ENCODE assay signal across 14 mouse cellular contexts in the genomic region with DNA sequence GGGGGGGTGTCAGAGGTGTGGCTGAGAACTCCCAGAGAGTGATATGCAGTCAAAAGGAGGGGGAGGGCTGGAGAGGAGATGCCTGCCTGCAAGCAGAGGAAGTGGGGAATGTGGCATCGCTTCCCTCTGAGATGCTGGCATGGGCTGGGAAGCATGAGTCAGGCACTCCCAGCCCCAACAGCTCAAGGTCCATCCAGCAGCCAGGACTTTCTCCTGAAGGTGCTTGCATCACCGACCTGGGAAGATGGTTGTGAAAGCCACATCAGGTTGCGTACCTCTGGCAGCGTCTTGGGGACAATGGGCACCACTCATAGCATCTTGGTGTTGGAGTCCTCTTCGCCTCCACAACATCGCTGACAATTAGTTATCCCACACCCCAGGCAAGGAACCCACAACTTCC. TPM values are rescaled to one million over a fixed set of nuclear protein-coding genes. Genes with fewer than 3 reads are reported as not detected.
DNase-seq lines count a peak whose midpoint lies in the region; ATAC-seq and TF ChIP-seq lines count a peak whose summit lies in the region.
"Had no signal": no experiment of that assay in that cellular context is flagged by ENCODE, and none has a peak within 500 bp of the region (broad histone marks: within the 10 kb centered on the region; RNA-seq: fewer than 3 reads in every experiment).

No protein-coding gene starts in this region.

- no peak overlapping the region for H3K9ac ChIP-seq in limb, embryonic 14.5 days (ENCODE audit: low read depth, low read length, severe bottlenecking)

- H3ac ChIP-seq in C2C12 (ENCODE audit: control insufficient read depth, insufficient read length, low read depth), result peak overlapping the region; percentile 30

- H3K4me2 ChIP-seq in limb, embryonic 14.5 days (replicated peaks; ENCODE audit: low read depth, low read length, severe bottlenecking), result peak overlapping the region; percentile 45; the same call in 1 of the 2 replicates

- H3K79me3 ChIP-seq in C2C12 (ENCODE audit: low read depth), result no peaks in the 10 kb centered on the region

- no peaks in the 10 kb centered on the region for H3K9me3 ChIP-seq in heart, embryonic 10.5 days
- H3K9me3 ChIP-seq in limb, embryonic 14.5 days (ENCODE audit: control insufficient read depth, low read length), result no peaks in the 10 kb centered on the region

- ATAC-seq in limb, embryonic 14.5 days (ENCODE audit: low FRiP score, low read depth), result no peak
- ATAC-seq in cerebellum, adult (ENCODE audit: insufficient number of reproducible peaks, low FRiP score, low TSS enrichment), result no peak

- peak overlapping the region; percentile 77; the same call in 1 of the 2 replicates for H3K27ac ChIP-seq in heart, embryonic 10.5 days
- no peak overlapping the region for H3K27ac ChIP-seq in limb, embryonic 14.5 days (replicated peaks; ENCODE audit: low read depth, low read length)
- H3K27ac ChIP-seq: hindbrain, embryonic 14.5 days; kidney, postnatal 0 days had no signal

- no peak for TF ChIP-seq POLR2A in limb, embryonic 14.5 days (IDR thresholded peaks at IDR 0.05; ENCODE audit: borderline replicate concordance, extremely low read depth, insufficient read depth, insufficient read length)

- 20% methylated on average over 6 of the region's 6 CpGs for WGBS in heart, embryonic 10.5 days
- 34% methylated on average over 6 of the region's 6 CpGs for WGBS in limb, embryonic 14.5 days

- H3K79me2 ChIP-seq in C2C12 (ENCODE audit: control insufficient read depth, insufficient read depth), result no peaks in the 10 kb centered on the region

- no peak overlapping the region for H3K4me3 ChIP-seq in heart, embryonic 10.5 days
- H3K4me3 ChIP-seq in C2C12 (ENCODE audit: insufficient read depth, poor library complexity, severe bottlenecking), result no peak overlapping the region
- H3K4me3 ChIP-seq in limb, embryonic 14.5 days (replicated peaks; ENCODE audit: low read length), result no peak overlapping the region

- peaks cover 27% of the 10 kb centered on the region for H3K27me3 ChIP-seq in heart, embryonic 10.5 days (ENCODE audit: insufficient read depth, poor library complexity, severe bottlenecking)
- no peaks in the 10 kb centered on the region for H3K27me3 ChIP-seq in C2C12 (ENCODE audit: control insufficient read depth, insufficient read depth, insufficient read length)
- H3K27me3 ChIP-seq in limb, embryonic 14.5 days (ENCODE audit: control insufficient read depth, insufficient read depth, low read length), result no peaks in the 10 kb centered on the region

- no peaks in the 10 kb centered on the region for H3K36me3 ChIP-seq in heart, embryonic 10.5 days
- no peaks in the 10 kb centered on the region for H3K36me3 ChIP-seq in C2C12 (ENCODE audit: control insufficient read depth, insufficient read depth)
- H3K36me3 ChIP-seq in limb, embryonic 14.5 days (ENCODE audit: control insufficient read depth, insufficient read depth, low read length), result no peaks in the 10 kb centered on the region

- TF ChIP-seq CTCF in C2C12 (IDR thresholded peaks at IDR 0.05; ENCODE audit: control insufficient read depth, insufficient read depth, insufficient read length), result no peak

- intact Hi-C loops in heart, postnatal 14 days (cut with DNase I), result loop anchor here (5.0 kb wide), 1 partner anchor 168 kb away; no protein-coding TSS in a partner anchor

- no peak for DNase-seq in heart, embryonic 10.5 days (ENCODE audit: low spot score)
- DNase-seq in heart, postnatal 14 days, result no peak
- peak; percentile 64 to 68 for DNase-seq in adrenal gland, postnatal 36 days
- DNase-seq in limb, embryonic 14.5 days (ENCODE audit: low spot score), result no peak
- no peak for DNase-seq in thymus, adult 18-20 months
- no peak for DNase-seq in testis, postnatal 10 days (ENCODE audit: low spot score)
- DNase-seq: layer of hippocampus, postnatal 36 days had no signal

- H3K4me1 ChIP-seq in heart, embryonic 10.5 days, result peaks cover 31% of the 10 kb centered on the region
- peaks cover 7% of the 10 kb centered on the region; the same call in 1 of the 2 replicates for H3K4me1 ChIP-seq in limb, embryonic 14.5 days (ENCODE audit: control insufficient read depth, insufficient read depth, low read length)

TF ChIP-seq in C2C12, 6 proteins besides CTCF, POLR2A, EP300 and RAD21:
- no peak for TF ChIP-seq MYOG (IDR thresholded peaks at IDR 0.05; ENCODE audit: control insufficient read depth, extremely low read depth, insufficient read length)
TF ChIP-seq in C2C12: peak in this region for 0.

RNA-seq across cellular contexts. Expression of gene Trmo, which starts 18.8 kb away (rescaled TPM):
- 10.3 and 11.6 TPM in 2 replicates for polyA plus RNA-seq in heart, embryonic 10.5 days (2016; fragmentation: Nextera tagmentation; extraction: Ambion mirVana)
- 1 to 10 TPM; 4.3 to 4.8 TPM for total RNA-seq in heart, postnatal 14 days (2021)
- polyA plus RNA-seq in C2C12 (2012; fragmentation: generic; extraction: Trizol), result 2.2 TPM
- total RNA-seq in adrenal gland, postnatal 36 days (2021), result 1 to 10 TPM; 6.0 to 6.8 TPM
- 9.1 and 9.2 TPM in 2 replicates for polyA plus RNA-seq in limb, embryonic 14.5 days (2012; rRNA removed)
- polyA plus RNA-seq in limb, embryonic 14.5 days (2014; fragmentation: Nextera tagmentation; extraction: Ambion mirVana), result 7.8 and 11.3 TPM in 2 replicates

RNA-seq across cellular contexts. Expression of gene Foxe1, which starts 27.0 kb away (rescaled TPM):
- polyA plus RNA-seq in heart, embryonic 10.5 days (2016; fragmentation: Nextera tagmentation; extraction: Ambion mirVana), result 0.23 and 1.6 TPM in 2 replicates
- not detected for total RNA-seq in heart, postnatal 14 days (2021)
- polyA plus RNA-seq in C2C12 (2012; fragmentation: generic; extraction: Trizol), result not detected
- total RNA-seq in adrenal gland, postnatal 36 days (2021), result not detected
- not detected in 2 replicates for polyA plus RNA-seq in limb, embryonic 14.5 days (2012; rRNA removed)
- polyA plus RNA-seq in limb, embryonic 14.5 days (2014; fragmentation: Nextera tagmentation; extraction: Ambion mirVana), result not detected in 2 replicates
- total RNA-seq: layer of hippocampus, postnatal 36 days; megakaryocyte progenitor cell, adult 5-6 weeks had no signal
- polyA plus RNA-seq: forebrain, embryonic 16.5 days; hindbrain, embryonic 14.5 days; kidney, postnatal 0 days; small intestine, adult 2 months had no signal

RNA-seq across cellular contexts. Expression of gene Hemgn, which starts 42.9 kb away (rescaled TPM):
- polyA plus RNA-seq in heart, embryonic 10.5 days (2016; fragmentation: Nextera tagmentation; extraction: Ambion mirVana), result 35.8 and 50.0 TPM in 2 replicates
- under 1 TPM; 0.54 to 0.60 TPM for total RNA-seq in heart, postnatal 14 days (2021)
- not detected for polyA plus RNA-seq in C2C12 (2012; fragmentation: generic; extraction: Trizol)
- total RNA-seq in adrenal gland, postnatal 36 days (2021), result under 1 TPM in 1 of 2 experiments, not detected in 1; 0.17 TPM
- 0.41 and 0.60 TPM in 2 replicates for polyA plus RNA-seq in limb, embryonic 14.5 days (2012; rRNA removed)
- polyA plus RNA-seq in limb, embryonic 14.5 days (2014; fragmentation: Nextera tagmentation; extraction: Ambion mirVana), result 0.45 and 0.80 TPM in 2 replicates
- total RNA-seq: layer of hippocampus, postnatal 36 days had no signal
- polyA plus RNA-seq: small intestine, adult 2 months had no signal

Comparison
In these comparisons a context has a peak if more than half of its experiments do, and no peak if none do; other contexts are left out.
1. DNase-seq: peak in adrenal gland, postnatal 36 days (2 of 2); none in heart, embryonic 10.5 days (single experiment), heart, postnatal 14 days (0 of 2), limb, embryonic 14.5 days (single experiment), thymus, adult 18-20 months (0 of 2) and testis, postnatal 10 days (single experiment).
2. RNA of gene Hemgn, which starts 42.9 kb away (polyA plus RNA-seq): 35.8 to 50.0 TPM in heart, embryonic 10.5 days; 0.41 to 0.80 TPM in limb, embryonic 14.5 days and not detected in C2C12 (single experiment); every median in the first group is over 10 times any median in the second.